Mouse (Mus musculus) myocyte (in vitro differentiated cells): ENCODE results near the gene Gm14137.

Experiments used
- CEBPB ChIP-seq: IDR thresholded peaks from 2 replicates; pipeline ENCODE4 v1.6.1; 2011; ENCODE audit warnings: mild to moderate bottlenecking, moderate library complexity; ENCODE audit not compliant: poor library complexity, insufficient read depth, severe bottlenecking
- MAX ChIP-seq: IDR thresholded peaks from one replicate; pipeline ENCODE4 v1.6.1; 2011; ENCODE audit warnings: low read depth, mild to moderate bottlenecking, control low read depth
- MYOG ChIP-seq, 3 experiments: IDR thresholded peaks; one replicate each; pipeline ENCODE4 v1.6.1; 2011; ENCODE audit warnings: control low read depth in 2 of 3, low read depth in 2 of 3, mild to moderate bottlenecking in 2 of 3; ENCODE audit not compliant: insufficient read length in 2 of 3, control insufficient read depth in 1 of 3, insufficient read depth in 1 of 3
- POLR2A ChIP-seq: IDR thresholded peaks from one replicate; pipeline ENCODE4 v1.6.1; 2011; ENCODE audit warnings: low read depth, mild to moderate bottlenecking, control low read depth, moderate library complexity; ENCODE audit not compliant: insufficient read length
- POLR2AphosphoS2 ChIP-seq: IDR thresholded peaks from one replicate; pipeline ENCODE4 v1.6.1; 2011; ENCODE audit warnings: low read depth, control low read depth; ENCODE audit not compliant: insufficient read length
- TCF3 ChIP-seq: IDR thresholded peaks from one replicate; pipeline ENCODE4 v1.6.1; 2011; ENCODE audit warnings: low read depth, control low read depth; ENCODE audit not compliant: insufficient read length
- USF1 ChIP-seq: IDR thresholded peaks from one replicate; pipeline ENCODE4 v1.6.1; 2011; ENCODE audit warnings: low read depth, mild to moderate bottlenecking, control low read depth, moderate library complexity

- TF ChIP-seq USF1 (no peak), POLR2AphosphoS2 (no peak), MAX (no peak), POLR2A (no peak), TCF3 (no peak), CEBPB (no peak), MYOG (IDR thresholded peaks at IDR 0.05; ENCODE audit: control insufficient read depth in 1 of 3, insufficient read depth in 1 of 3, insufficient read length in 2 of 3, low read depth in 2 of 3) (no peak)
Measured at GRCm38 (mm10) chr2:119167866-119168256, 6.4 kb upstream of the Gm14137 start.
